Mouse (Mus musculus) T-cell, adult 2 months (primary cell): ENCODE results near the gene Fahd1.

Source experiments
- DNase-seq: peaks from one replicate; pipeline ENCODE4 v3.0.0; 2022; ENCODE audit warnings: low spot score

Fahd1 gene

GRCm38 (mm10) chr17:24850065-24850772 is at the start of gene Fahd1:
Gene Fahd1 (minus strand): TSS chr17:24850364.
- peak; percentile 95 for DNase-seq

GRCm38 (mm10) chr17:24899153-24899552 is 49.0 kb upstream of the Fahd1 start:
- no peak for DNase-seq

GRCm38 (mm10) chr17:24898041-24898854 is 48.1 kb upstream of the Fahd1 start:
- no peak for DNase-seq

GRCm38 (mm10) chr17:24897600-24897999 is 47.4 kb upstream of the Fahd1 start:
- DNase-seq, result no peak

- no peak for DNase-seq
Observed at GRCm38 (mm10) chr17:24896993-24897269, 46.8 kb upstream of the Fahd1 start.

- DNase-seq, result peak; percentile 53
Observed at GRCm38 (mm10) chr17:24896241-24896992, 46.3 kb upstream of the Fahd1 start, which contains the start of gene Nme3. Gene Nme3 (plus strand): TSS chr17:24896500.

GRCm38 (mm10) chr17:24895571-24896240 is 45.5 kb upstream of the Fahd1 start:
- DNase-seq, result no peak

- DNase-seq, result peak; percentile 77
Observed at GRCm38 (mm10) chr17:24894995-24895547, 44.9 kb upstream of the Fahd1 start, which contains the start of the genes Eme2 and Mrps34. Gene Eme2 (minus strand): TSS chr17:24895087. Gene Mrps34 (plus strand): TSS chr17:24895116.

- DNase-seq, result no peak
Observed at GRCm38 (mm10) chr17:24894061-24894994, 44.2 kb upstream of the Fahd1 start.

GRCm38 (mm10) chr17:24893276-24893675 is 43.1 kb upstream of the Fahd1 start:
- no peak for DNase-seq

- DNase-seq, result no peak
Observed at GRCm38 (mm10) chr17:24892785-24893184, 42.6 kb upstream of the Fahd1 start.

GRCm38 (mm10) chr17:24891321-24891720 is 41.2 kb upstream of the Fahd1 start:
- DNase-seq, result no peak

- no peak for DNase-seq
Observed at GRCm38 (mm10) chr17:24890151-24891092, 40.3 kb upstream of the Fahd1 start.

GRCm38 (mm10) chr17:24888862-24889261 is 38.7 kb upstream of the Fahd1 start:
- DNase-seq, result no peak

GRCm38 (mm10) chr17:24887291-24888080 is 37.3 kb upstream of the Fahd1 start:
- no peak for DNase-seq

- no peak for DNase-seq
Observed at GRCm38 (mm10) chr17:24886932-24887271, 36.7 kb upstream of the Fahd1 start.

- peak; percentile 99 for DNase-seq
Observed at GRCm38 (mm10) chr17:24886134-24886931, 36.2 kb upstream of the Fahd1 start, which contains the start of the genes Nubp2 and Spsb3. Gene Nubp2 (minus strand): TSS chr17:24886349. Gene Spsb3 (plus strand): TSS chr17:24886643.
